Mouse (Mus musculus) hindbrain, embryonic 15.5 days (tissue): ENCODE measurements around the gene Pds5b. TPM values are rescaled to one million over a fixed set of nuclear protein-coding genes. Genes with fewer than 3 reads are reported as not detected.

Experiments used
- ATAC-seq: fragments of 200-750 bp; cut with Nextera tagmentation; 2 replicates; pipeline ENCODE4 v1.8.0; 2017; ENCODE audit warnings: low read depth, moderate number of reproducible peaks, moderate TSS enrichment; ENCODE audit not compliant: low FRiP score
- H3K27ac ChIP-seq: fragments of 300-500 bp; sonication (generic); replicated peaks from 2 replicates; pipeline ENCODE4 v1.5.1; 2015; ENCODE audit warnings: mild to moderate bottlenecking, inconsistent platforms
- H3K27me3 ChIP-seq: fragments of 300-500 bp; sonication (generic); 2 replicates; pipeline ENCODE4 v1.6.1; 2015; ENCODE audit warnings: control low read depth, inconsistent platforms
- H3K36me3 ChIP-seq: fragments of 300-500 bp; sonication (generic); 2 replicates; pipeline ENCODE4 v1.6.1; 2015; ENCODE audit warnings: control low read depth, inconsistent platforms
- H3K4me1 ChIP-seq: fragments of 300-500 bp; sonication (generic); replicated peaks from 2 replicates; pipeline ENCODE4 v1.6.1; 2015; ENCODE audit warnings: control low read depth, inconsistent platforms
- H3K4me2 ChIP-seq: fragments of 300-500 bp; sonication (generic); 2 replicates; pipeline ENCODE4 v1.6.1; 2015; ENCODE audit warnings: moderate library complexity, mild to moderate bottlenecking, inconsistent platforms
- H3K4me3 ChIP-seq: fragments of 300-500 bp; sonication (generic); 2 replicates; pipeline ENCODE4 v1.5.1; 2015; ENCODE audit warnings: mild to moderate bottlenecking, inconsistent platforms
- H3K9ac ChIP-seq: fragments of 300-500 bp; sonication (generic); 2 replicates; pipeline ENCODE4 v1.6.1; 2015; ENCODE audit warnings: inconsistent platforms
- H3K9me3 ChIP-seq: fragments of 300-500 bp; sonication (generic); 2 replicates; pipeline ENCODE4 v1.6.1; 2016; ENCODE audit warnings: control low read depth, inconsistent platforms
- WGBS: fragments of 180-500 bp; shearing (Covaris S2); methylation state at CpG from one replicate; pipeline ENCODE4 v1.1.7; 2015; 5-methylcytosine and 5-hydroxymethylcytosine counted together
- polyA plus RNA-seq: library from polyadenylated mRNA; unstranded; fragments of >200 nt; fragmentation: Nextera tagmentation; extraction: Ambion mirVana; gene quantifications from 2 replicates; pipeline ENCODE4 v1.2.1, GENCODE M21; 2015

Gene Pds5b
- polyA plus RNA-seq, 1 experiment from 2014 or later, result 30.0 TPM

DNA sequence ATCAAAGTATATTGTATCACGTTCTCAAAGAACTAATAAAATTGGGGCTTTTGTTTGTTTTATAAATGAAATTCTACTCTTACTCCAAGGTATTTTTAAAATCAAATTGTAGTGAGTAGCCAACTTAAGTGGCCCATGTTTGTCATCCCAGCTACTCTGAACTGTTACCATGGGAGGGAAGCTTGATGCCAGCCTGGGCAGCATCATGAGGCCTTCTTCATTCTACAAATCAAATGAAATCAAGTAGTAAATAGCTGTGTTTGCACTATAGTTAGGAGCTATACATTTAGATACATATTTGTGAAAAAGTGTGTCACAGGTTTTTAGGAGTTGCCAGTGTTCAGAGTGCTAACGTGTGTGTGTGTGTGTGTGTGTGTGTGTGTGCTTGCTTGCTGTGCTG lies 126.5 kb downstream of the Pds5b start:
- Histone ChIP-seq H3K36me3 (peaks cover 44% of the 10 kb centered on the region), H3K9me3 (no peaks in the 10 kb centered on the region), H3K4me1 (no peaks in the 10 kb centered on the region), H3K27ac (no peak overlapping the region), H3K4me3 (no peak overlapping the region), H3K27me3 (no peaks in the 10 kb centered on the region), H3K4me2 (no peak overlapping the region), H3K9ac (no peak overlapping the region)
- 89% methylated on average over 2 of the region's 2 CpGs for WGBS
- no peak for ATAC-seq

DNA sequence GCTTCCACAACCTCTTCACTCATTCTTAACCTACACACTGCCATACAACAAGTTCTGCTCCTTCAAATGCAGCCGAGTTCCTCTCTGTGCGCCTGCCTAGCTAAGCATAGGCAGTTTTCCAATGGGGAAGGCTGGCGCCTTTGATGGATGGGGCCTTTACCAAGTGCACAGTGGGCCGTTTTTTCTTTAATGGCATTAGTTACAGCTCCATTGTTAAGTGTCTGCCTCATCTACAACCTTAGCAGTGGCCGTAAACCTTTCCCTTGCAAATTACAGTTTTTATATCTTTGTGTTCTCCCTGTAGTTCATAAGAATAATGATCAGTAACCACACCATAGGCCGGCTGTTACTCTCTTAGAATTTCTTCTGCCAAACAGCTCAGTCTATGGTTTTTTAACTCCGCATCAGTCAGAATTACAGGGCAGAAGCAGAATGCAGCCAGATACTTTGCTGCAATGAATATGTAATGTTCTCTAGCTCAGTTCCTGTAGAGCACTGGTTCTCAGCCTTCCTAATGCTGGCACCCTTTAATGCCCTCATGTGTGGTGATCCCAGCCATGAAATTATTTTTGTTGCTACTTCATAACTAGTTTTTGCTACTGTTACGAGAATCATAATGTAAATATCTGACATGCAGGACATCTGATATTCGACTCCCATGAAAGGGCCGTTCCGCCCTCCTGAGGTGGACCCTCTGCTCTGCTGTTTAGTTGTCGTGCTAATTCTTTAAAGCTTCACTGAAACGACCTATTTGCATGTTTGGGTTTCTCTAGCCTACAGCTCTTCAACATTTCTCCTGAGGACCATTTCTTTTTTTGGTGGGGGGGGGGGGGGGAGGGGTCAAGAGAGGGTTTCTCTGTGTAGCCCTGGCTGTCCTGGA lies 140.8 kb downstream of the Pds5b start:
- ATAC-seq, result 0 out of 2 replicates have a peak, but pooled peaks have one; percentile 51

GRCm38 (mm10) chr5:150815400-150815799 lies 141.9 kb downstream of the Pds5b start:
- no peak overlapping the region for H3K4me2 ChIP-seq
- no peak overlapping the region for H3K9ac ChIP-seq
- H3K4me1 ChIP-seq, result no peaks in the 10 kb centered on the region
- peaks cover 3% of the 10 kb centered on the region; the same call in 1 of the 2 replicates for H3K36me3 ChIP-seq
- no peak overlapping the region for H3K27ac ChIP-seq
- WGBS, result 86% methylated on average over 4 of the region's 4 CpGs
- no peaks in the 10 kb centered on the region for H3K27me3 ChIP-seq
- no peak for ATAC-seq
- H3K4me3 ChIP-seq, result no peak overlapping the region
- no peaks in the 10 kb centered on the region for H3K9me3 ChIP-seq

More for the DNA sequence above, 140.8 kb downstream of the Pds5b start:
- WGBS, result 45% methylated on average over 13 of the region's 13 CpGs
- Histone ChIP-seq H3K4me2 (no peak overlapping the region), H3K9me3 (no peaks in the 10 kb centered on the region), H3K4me1 (no peaks in the 10 kb centered on the region), H3K36me3 (peaks cover 6% of the 10 kb centered on the region), H3K9ac (no peak overlapping the region), H3K27me3 (no peaks in the 10 kb centered on the region), H3K4me3 (no peak overlapping the region), H3K27ac (0 out of 2 replicates have a peak overlapping the region, but pooled peaks have one; percentile 57)

DNA sequence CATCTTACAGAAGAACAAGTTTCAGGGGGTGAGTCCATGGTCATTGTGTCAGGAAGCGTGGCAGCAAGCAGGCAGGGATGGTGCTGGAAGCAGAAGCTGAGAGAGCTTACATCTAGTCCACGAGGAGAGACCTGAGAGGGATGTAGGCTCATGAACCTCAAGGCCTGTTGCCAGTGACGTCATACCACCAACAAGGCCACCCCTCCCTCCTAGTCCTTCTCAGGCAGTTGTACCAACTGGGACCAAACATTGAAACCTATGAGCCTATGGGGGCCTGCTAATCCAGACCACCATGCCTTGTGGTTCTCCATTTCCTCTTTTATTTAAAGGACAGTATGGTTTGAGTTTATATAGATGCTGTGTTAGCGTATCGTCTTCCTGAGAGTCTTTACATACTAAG lies 143.2 kb downstream of the Pds5b start:
- ATAC-seq, result no peak
- no peak overlapping the region for H3K27ac ChIP-seq
- no peaks in the 10 kb centered on the region for H3K36me3 ChIP-seq
- H3K9me3 ChIP-seq, result no peaks in the 10 kb centered on the region
- H3K9ac ChIP-seq, result no peak overlapping the region
- WGBS, result 91% methylated on average over 5 of the region's 5 CpGs
- H3K4me3 ChIP-seq, result no peak overlapping the region
- H3K4me1 ChIP-seq, result no peaks in the 10 kb centered on the region
- no peak overlapping the region for H3K4me2 ChIP-seq
- H3K27me3 ChIP-seq, result no peaks in the 10 kb centered on the region

GRCm38 (mm10) chr5:150818041-150818440 lies 144.5 kb downstream of the Pds5b start:
- ATAC-seq, result no peak
- Histone ChIP-seq H3K9me3 (no peaks in the 10 kb centered on the region), H3K4me3 (no peak overlapping the region), H3K27me3 (no peaks in the 10 kb centered on the region), H3K9ac (no peak overlapping the region), H3K27ac (no peak overlapping the region), H3K4me1 (no peaks in the 10 kb centered on the region), H3K4me2 (no peak overlapping the region), H3K36me3 (no peaks in the 10 kb centered on the region)
- WGBS, result 75% methylated on average over 2 of the region's 2 CpGs

DNA sequence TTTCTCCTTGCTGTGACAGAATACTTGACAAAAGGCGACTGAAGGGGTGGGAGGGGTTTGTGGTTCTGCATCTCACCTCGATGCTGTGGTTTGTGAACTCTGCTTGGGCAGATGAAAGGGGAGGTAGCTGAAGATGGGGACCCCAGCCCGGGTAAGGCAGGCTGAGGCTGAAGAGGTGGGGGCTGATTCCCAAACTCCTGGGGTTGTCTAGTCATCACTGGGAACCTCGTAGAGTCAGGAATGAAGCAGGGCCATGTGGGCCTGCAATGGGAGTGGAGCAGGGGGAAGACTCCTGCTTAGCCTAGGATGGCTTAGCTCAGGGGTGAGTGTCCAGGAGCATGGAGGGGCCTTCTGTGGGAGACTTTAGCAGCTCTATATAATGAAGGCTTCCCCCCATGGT lies 145.3 kb downstream of the Pds5b start:
- no peak overlapping the region for H3K4me2 ChIP-seq
- H3K36me3 ChIP-seq, result no peaks in the 10 kb centered on the region
- no peaks in the 10 kb centered on the region for H3K27me3 ChIP-seq
- WGBS, result 86% methylated on average over 4 of the region's 4 CpGs
- no peaks in the 10 kb centered on the region for H3K4me1 ChIP-seq
- no peaks in the 10 kb centered on the region for H3K9me3 ChIP-seq
- H3K4me3 ChIP-seq, result no peak overlapping the region
- ATAC-seq, result no peak
- no peak overlapping the region for H3K27ac ChIP-seq
- H3K9ac ChIP-seq, result no peak overlapping the region

- no peaks in the 10 kb centered on the region for H3K4me1 ChIP-seq
- ATAC-seq, result no peak
- H3K27me3 ChIP-seq, result no peaks in the 10 kb centered on the region
- H3K36me3 ChIP-seq, result no peaks in the 10 kb centered on the region
- H3K27ac ChIP-seq, result no peak overlapping the region
- H3K4me3 ChIP-seq, result no peak overlapping the region
- no peaks in the 10 kb centered on the region for H3K9me3 ChIP-seq
- H3K4me2 ChIP-seq, result no peak overlapping the region
- H3K9ac ChIP-seq, result no peak overlapping the region
- 78% methylated on average over 5 of the region's 5 CpGs for WGBS
These were observed 146.0 kb downstream of the Pds5b start for GRCm38 (mm10) chr5:150819520-150819919.

GRCm38 (mm10) chr5:150821152-150821551 lies 147.6 kb downstream of the Pds5b start:
- peaks cover 8% of the 10 kb centered on the region; the same call in 1 of the 2 replicates for H3K36me3 ChIP-seq
- no peak for ATAC-seq

GRCm38 (mm10) chr5:150822781-150823180 lies 149.2 kb downstream of the Pds5b start:
- Histone ChIP-seq H3K27ac (no peak overlapping the region), H3K4me2 (no peak overlapping the region), H3K4me1 (no peaks in the 10 kb centered on the region), H3K27me3 (no peaks in the 10 kb centered on the region), H3K9ac (no peak overlapping the region), H3K9me3 (peaks cover 2% of the 10 kb centered on the region; the same call in 1 of the 2 replicates), H3K4me3 (no peak overlapping the region), H3K36me3 (peaks cover 8% of the 10 kb centered on the region; the same call in 1 of the 2 replicates)
- no peak for ATAC-seq
- WGBS, result 84% methylated on average over 6 of the region's 6 CpGs

More at GRCm38 (mm10) chr5:150821152-150821551, 147.6 kb downstream of the Pds5b start:
- WGBS, result 85% methylated on average over 4 of the region's 4 CpGs
- Histone ChIP-seq H3K27ac (no peak overlapping the region), H3K4me1 (no peaks in the 10 kb centered on the region), H3K4me3 (no peak overlapping the region), H3K9me3 (peaks cover 2% of the 10 kb centered on the region; the same call in 1 of the 2 replicates), H3K4me2 (no peak overlapping the region), H3K27me3 (no peaks in the 10 kb centered on the region), H3K9ac (no peak overlapping the region)

- WGBS, result 86% methylated on average over 3 of the region's 3 CpGs
- Histone ChIP-seq H3K9ac (no peak overlapping the region), H3K27ac (no peak overlapping the region), H3K27me3 (no peaks in the 10 kb centered on the region), H3K9me3 (peaks cover 2% of the 10 kb centered on the region; the same call in 1 of the 2 replicates), H3K4me1 (no peaks in the 10 kb centered on the region), H3K4me2 (no peak overlapping the region), H3K36me3 (peaks cover 8% of the 10 kb centered on the region; the same call in 1 of the 2 replicates), H3K4me3 (no peak overlapping the region)
- no peak for ATAC-seq
These were observed 149.8 kb downstream of the Pds5b start for GRCm38 (mm10) chr5:150823361-150823760.

GRCm38 (mm10) chr5:150829499-150829898 lies 156.0 kb downstream of the Pds5b start:
- Histone ChIP-seq H3K4me1 (0 out of 2 replicates have a peak, but pooled peaks cover 3% of the 10 kb centered on the region), H3K9ac (no peak overlapping the region), H3K27ac (no peak overlapping the region), H3K36me3 (peaks cover 8% of the 10 kb centered on the region; the same call in 1 of the 2 replicates), H3K27me3 (no peaks in the 10 kb centered on the region), H3K4me3 (no peak overlapping the region), H3K4me2 (no peak overlapping the region), H3K9me3 (peaks cover 2% of the 10 kb centered on the region; the same call in 1 of the 2 replicates)
- ATAC-seq, result no peak
- 91% methylated on average over 5 of the region's 5 CpGs for WGBS

DNA sequence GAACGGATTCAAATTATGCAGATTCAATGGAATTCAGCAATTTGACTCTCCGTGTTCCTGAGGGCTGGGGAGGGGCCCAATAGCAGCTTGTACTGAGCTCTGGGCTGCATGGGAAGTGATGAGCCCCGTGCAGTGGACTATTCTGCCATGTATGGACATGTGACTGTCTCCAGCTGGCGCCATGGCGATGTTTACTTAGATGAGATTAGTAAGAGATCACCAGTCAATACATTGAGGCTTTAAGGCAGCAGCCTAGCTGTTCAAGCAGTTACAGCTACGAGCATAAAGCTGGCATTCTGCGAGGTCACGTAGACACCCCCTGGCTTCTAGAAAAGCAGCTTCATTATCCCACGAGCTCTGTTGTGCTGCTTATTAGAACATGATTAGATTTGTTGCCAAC lies 157.2 kb downstream of the Pds5b start:
- H3K9ac ChIP-seq, result no peak overlapping the region
- H3K27ac ChIP-seq, result peak overlapping the region; percentile 54; the same call in 1 of the 2 replicates
- H3K4me3 ChIP-seq, result no peak overlapping the region
- H3K27me3 ChIP-seq, result no peaks in the 10 kb centered on the region
- H3K36me3 ChIP-seq, result peaks cover 4% of the 10 kb centered on the region; the same call in 1 of the 2 replicates
- ATAC-seq, result peak; percentile 69
- peaks cover 2% of the 10 kb centered on the region; the same call in 1 of the 2 replicates for H3K9me3 ChIP-seq
- 0 out of 2 replicates have a peak, but pooled peaks cover 3% of the 10 kb centered on the region for H3K4me1 ChIP-seq
- WGBS, result 43% methylated on average over 9 of the region's 9 CpGs
- no peak overlapping the region for H3K4me2 ChIP-seq
